Mouse (Mus musculus): ENCODE measurements at regions not wholly inside any gene's neighbourhood (a gene's known extent, or its start where the extent isn't known, plus 50 kb on each side); places are given as distances from the start of the nearest gene placed in this dataset.
"Not testable (repeated sequence)": the region's sequence is repeated elsewhere in the genome, so short reads cannot be mapped to it uniquely, and the experiment has no call there.

DNA sequence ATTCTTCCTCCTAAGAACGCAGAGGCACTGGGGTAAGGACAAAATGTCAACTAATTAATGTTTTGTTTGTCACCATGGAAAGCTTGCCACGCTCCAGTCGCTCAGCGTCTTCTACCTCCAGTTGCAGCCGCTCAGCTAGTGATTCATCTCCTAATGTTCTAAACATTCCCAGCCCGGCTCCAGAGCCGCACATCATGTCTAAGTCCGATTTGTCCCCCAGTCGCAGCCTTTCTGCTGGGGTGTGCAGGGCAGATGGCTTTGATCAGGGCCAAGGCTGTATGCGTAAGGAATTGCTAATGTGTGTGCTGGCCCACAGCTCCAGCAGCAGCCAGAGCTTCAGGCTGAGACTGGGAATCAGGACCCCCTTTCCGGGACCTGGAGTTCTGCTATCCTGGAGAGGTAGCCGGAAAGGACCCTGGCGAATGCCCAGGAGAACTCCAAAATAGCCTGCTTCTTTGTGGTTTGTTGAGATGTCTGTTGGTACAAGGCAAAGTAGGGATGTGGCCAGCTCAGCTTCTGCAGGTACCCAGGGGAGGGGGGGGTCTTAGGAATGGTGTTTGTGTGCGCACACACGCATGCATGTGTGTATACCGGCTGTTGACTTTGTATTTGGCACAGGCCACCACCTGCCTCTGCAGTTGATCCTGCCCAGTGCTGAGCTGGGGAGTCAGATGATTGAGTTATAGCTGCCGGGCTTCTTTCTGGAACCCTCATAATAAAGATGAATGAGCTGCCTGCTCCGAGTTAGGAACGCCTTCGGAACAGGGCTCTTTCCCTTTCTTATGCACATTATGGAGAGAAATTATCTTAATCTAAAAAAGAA, 143.0 kb upstream of the Kcng1 start:
- TF ChIP-seq POLR2A (IDR thresholded peaks at IDR 0.05; ENCODE audit: extremely low read depth, insufficient read depth, low read length) (no peak), CTCF (IDR thresholded peaks at IDR 0.05; ENCODE audit: extremely low read depth, insufficient read depth, low read length) (no peak)
- Histone ChIP-seq H3K27ac (ENCODE audit: insufficient read depth, low read length) (no peak overlapping the region), H3K4me3 (ENCODE audit: insufficient read depth, low read length) (no peak overlapping the region), H3K4me1 (ENCODE audit: control insufficient read depth, insufficient read depth, low read length) (peaks cover 4% of the 10 kb centered on the region; the same call in 1 of the 2 replicates)

DNA sequence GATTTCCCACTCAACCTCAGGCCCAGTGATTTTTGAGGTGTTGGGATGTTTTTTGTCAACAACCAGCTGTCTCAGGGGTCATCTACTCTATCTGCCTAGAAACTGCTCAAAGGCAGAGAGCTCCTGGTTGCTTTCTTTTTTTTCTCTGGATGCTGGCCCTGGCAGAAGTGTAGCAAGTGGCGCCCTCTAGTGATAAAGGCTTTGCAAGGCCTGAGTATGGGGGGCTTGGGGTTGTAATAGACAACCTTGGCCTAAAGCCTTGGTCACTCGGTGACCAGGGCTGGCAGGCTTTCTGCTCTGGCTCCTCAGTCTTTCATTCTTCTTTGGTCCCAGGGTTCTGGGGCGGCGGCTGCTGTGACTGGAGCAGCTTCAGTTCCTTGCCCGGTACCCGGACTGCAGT, 142.0 kb upstream of the Kcng1 start:
- Histone ChIP-seq H3K27ac (ENCODE audit: insufficient read depth, low read length) (no peak overlapping the region), H3K4me1 (ENCODE audit: control insufficient read depth, insufficient read depth, low read length) (peaks cover 4% of the 10 kb centered on the region; the same call in 1 of the 2 replicates), H3K4me3 (ENCODE audit: insufficient read depth, low read length) (no peak overlapping the region)
- peak; percentile 43; the same call in 1 of the 2 replicates for TF ChIP-seq CTCF (IDR thresholded peaks at IDR 0.05; ENCODE audit: extremely low read depth, insufficient read depth, low read length)
- TF ChIP-seq POLR2A (IDR thresholded peaks at IDR 0.05; ENCODE audit: extremely low read depth, insufficient read depth, low read length), result no peak

DNA sequence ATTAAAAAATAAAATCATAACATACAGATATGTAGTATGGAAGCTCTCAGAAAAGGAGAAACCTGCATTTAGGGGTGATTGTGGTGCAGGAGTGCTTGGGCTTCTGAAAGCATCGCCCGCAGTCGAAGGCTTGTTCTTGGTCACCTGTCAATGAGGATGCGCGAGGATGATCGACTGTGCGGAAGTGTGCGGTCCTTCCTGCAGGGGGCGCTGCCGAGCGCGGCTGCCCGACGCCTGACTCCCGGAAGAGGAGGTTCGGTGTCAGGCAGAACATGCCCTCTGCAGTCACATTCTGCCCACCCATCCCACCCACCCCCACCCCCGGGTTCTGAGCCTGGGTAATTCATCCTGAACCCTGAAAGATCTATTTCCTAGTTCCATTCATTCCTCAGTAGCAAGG, 133.6 kb upstream of the Kcng1 start:
- no peak overlapping the region for H3K27ac ChIP-seq (ENCODE audit: insufficient read depth, low read length)
- TF ChIP-seq POLR2A (IDR thresholded peaks at IDR 0.05; ENCODE audit: extremely low read depth, insufficient read depth, low read length) (no peak), CTCF (IDR thresholded peaks at IDR 0.05; ENCODE audit: extremely low read depth, insufficient read depth, low read length) (peak; percentile 27)
- no peaks in the 10 kb centered on the region for H3K4me1 ChIP-seq (ENCODE audit: control insufficient read depth, insufficient read depth, low read length)
- no peak overlapping the region for H3K4me3 ChIP-seq (ENCODE audit: insufficient read depth, low read length)

DNA sequence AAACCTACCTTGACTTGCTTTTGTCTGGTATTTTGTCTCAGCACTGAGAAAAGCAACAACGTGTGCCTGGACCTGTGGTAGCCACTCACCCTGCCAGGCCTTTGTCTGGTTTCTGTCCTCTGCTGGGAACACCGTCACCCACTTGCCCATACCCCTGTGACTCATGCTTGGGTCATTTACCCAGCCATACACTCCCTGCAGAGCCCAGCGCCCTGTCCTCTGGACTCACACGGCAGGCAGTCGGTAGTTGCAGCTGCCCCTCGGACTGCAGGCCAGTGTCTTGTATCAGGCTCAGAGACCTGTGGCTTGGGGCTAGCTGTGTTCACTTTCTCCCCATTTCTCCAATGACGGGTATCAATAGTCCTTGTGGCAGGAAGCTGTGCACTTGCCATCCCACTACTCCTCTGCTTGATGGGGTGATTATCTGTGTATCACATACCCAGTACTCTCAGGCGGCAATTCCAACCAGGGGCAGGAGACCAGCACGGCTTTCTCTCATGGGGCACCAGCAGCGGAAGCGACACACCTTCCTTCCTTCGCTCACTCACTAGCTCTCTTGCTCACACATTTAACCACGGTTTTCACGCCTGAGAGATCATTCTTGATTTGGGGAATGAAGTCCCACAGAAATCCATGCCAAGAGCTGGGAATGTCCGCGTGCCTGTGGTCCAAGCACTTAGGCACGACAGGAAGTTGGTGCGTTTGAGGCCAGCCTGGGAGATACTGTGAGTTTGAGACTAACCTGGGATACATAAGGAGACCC, 132.8 kb upstream of the Kcng1 start:
- Histone ChIP-seq H3K4me1 (ENCODE audit: control insufficient read depth, insufficient read depth, low read length) (no peaks in the 10 kb centered on the region), H3K27ac (ENCODE audit: insufficient read depth, low read length) (no peak overlapping the region), H3K4me3 (ENCODE audit: insufficient read depth, low read length) (no peak overlapping the region)
- no peak for TF ChIP-seq CTCF (IDR thresholded peaks at IDR 0.05; ENCODE audit: extremely low read depth, insufficient read depth, low read length)
- TF ChIP-seq POLR2A (IDR thresholded peaks at IDR 0.05; ENCODE audit: extremely low read depth, insufficient read depth, low read length), result no peak

DNA sequence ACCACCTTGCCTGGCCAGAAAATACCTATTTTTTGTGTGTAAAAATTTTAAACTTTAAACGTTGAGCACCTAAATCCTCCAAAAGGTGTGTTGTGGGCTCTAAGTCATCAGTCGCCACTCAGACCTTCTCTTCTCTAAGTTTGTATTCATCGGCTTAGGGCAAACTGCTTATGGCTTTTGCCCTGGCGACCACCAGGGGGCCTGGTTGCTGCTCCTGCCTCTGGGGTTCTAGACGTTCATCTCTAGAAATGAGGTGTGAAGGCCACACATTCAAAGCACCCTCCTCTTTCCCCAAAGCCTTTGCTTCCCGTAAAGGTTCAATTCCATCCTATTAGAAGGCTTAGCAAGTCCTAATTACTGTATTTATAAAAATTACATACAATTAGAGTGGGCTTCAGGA, 131.3 kb upstream of the Kcng1 start:
- no peak for TF ChIP-seq POLR2A (IDR thresholded peaks at IDR 0.05; ENCODE audit: extremely low read depth, insufficient read depth, low read length)
- TF ChIP-seq CTCF (IDR thresholded peaks at IDR 0.05; ENCODE audit: extremely low read depth, insufficient read depth, low read length), result peak; percentile 25; the same call in 1 of the 2 replicates
- Histone ChIP-seq H3K4me1 (ENCODE audit: control insufficient read depth, insufficient read depth, low read length) (no peaks in the 10 kb centered on the region), H3K27ac (ENCODE audit: insufficient read depth, low read length) (no peak overlapping the region), H3K4me3 (ENCODE audit: insufficient read depth, low read length) (no peak overlapping the region)

DNA sequence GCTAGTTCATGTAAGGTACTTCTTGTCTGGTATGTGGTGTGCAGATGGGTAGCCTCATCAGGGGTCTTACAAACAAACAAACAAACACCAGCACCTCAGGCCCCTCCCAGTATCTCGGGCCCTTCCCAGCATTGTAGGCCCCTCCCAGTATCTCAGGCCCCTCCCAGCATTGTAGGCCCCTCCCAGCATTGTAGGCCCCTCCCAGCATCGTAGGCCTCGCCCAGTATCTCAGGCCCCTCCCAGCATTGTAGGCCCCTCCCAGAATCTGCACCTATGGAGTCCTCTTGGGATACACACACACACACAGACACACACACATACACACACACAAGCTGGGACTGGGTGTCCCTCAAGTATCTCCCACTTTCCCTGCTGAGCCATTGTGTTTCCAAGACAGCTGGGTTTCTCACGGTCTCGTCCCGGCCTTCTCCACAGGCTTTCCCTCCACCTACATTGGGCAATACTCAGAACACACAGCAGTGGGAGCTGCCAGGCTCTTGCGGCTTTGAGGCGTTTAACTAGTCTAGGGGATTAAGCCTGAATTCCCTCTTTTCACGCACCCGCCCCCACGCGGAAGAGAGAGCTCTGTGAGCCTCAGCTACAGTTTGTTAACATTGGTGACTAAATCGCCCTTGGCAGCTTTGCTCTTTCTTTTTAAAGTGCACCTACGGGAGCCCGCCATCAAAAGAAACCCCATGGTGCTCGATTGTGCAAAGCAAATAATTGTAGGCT, 121.4 kb upstream of the Kcng1 start:
- no peak overlapping the region for H3K27ac ChIP-seq (ENCODE audit: insufficient read depth, low read length)
- no peak overlapping the region for H3K4me3 ChIP-seq (ENCODE audit: insufficient read depth, low read length)
- H3K4me1 ChIP-seq (ENCODE audit: control insufficient read depth, insufficient read depth, low read length), result no peaks in the 10 kb centered on the region; the same call in 1 of the 2 replicates
- TF ChIP-seq POLR2A (IDR thresholded peaks at IDR 0.05; ENCODE audit: extremely low read depth, insufficient read depth, low read length) (no peak), CTCF (IDR thresholded peaks at IDR 0.05; ENCODE audit: extremely low read depth, insufficient read depth, low read length) (no peak)

DNA sequence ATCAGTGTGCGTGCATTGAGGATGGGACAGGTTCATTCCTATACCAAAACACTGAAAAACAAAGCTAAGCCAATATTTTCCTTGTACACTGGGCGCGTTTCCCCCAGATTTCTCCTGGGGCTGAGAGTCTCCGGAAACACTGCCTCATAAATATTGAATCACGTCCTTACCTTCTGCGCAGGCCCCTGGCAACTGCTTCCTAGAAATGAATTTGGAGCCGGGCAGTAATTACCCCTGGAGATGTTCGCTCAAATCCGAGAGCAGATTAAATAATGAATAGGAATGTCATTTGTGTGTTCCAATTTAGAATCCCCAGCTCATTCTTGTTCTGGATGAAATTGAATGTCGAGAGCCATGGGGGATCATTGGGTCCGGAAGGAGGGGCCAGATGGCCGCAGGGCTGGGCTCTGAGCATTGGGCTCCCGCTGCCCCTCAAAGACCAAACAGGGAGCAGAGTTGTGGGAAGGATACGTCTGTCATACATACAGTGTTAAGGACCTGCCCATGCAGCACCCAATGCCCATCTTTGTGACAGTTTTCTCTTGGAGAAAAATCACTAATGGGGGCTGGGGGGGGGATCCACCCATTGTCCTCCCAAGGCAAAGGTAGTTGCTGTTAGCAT, 117.7 kb upstream of the Kcng1 start:
- TF ChIP-seq CTCF (IDR thresholded peaks at IDR 0.05; ENCODE audit: extremely low read depth, insufficient read depth, low read length) (no peak), POLR2A (IDR thresholded peaks at IDR 0.05; ENCODE audit: extremely low read depth, insufficient read depth, low read length) (no peak)
- Histone ChIP-seq H3K4me1 (ENCODE audit: control insufficient read depth, insufficient read depth, low read length) (no peaks in the 10 kb centered on the region; the same call in 1 of the 2 replicates), H3K4me3 (ENCODE audit: insufficient read depth, low read length) (no peak overlapping the region), H3K27ac (ENCODE audit: insufficient read depth, low read length) (no peak overlapping the region)

DNA sequence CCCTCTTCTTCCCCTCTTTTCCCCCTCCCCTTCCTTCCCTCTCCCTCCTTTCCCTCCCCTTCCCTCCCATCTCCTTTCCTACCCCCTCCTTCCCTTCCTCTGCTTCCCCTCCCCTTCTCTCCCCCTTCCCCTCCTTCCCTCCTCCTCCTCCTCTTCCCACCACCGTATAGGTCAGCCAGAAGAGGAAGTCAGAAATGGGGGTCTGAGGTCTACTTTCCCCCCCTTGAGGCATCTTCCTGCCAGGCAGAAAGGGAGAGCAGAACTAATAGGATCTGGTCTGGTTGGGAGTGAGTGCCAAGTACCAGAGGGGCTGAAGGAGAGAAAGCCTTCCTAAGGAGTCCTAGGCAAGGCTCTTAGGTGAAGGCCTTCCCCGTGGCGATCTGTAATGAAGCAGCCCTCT, 114.8 kb upstream of the Kcng1 start:
- no peak overlapping the region for H3K4me3 ChIP-seq (ENCODE audit: insufficient read depth, low read length)
- TF ChIP-seq CTCF (IDR thresholded peaks at IDR 0.05; ENCODE audit: extremely low read depth, insufficient read depth, low read length), result no peak
- no peak for TF ChIP-seq POLR2A (IDR thresholded peaks at IDR 0.05; ENCODE audit: extremely low read depth, insufficient read depth, low read length)
- no peak overlapping the region for H3K27ac ChIP-seq (ENCODE audit: insufficient read depth, low read length)
- peaks cover 2% of the 10 kb centered on the region for H3K4me1 ChIP-seq (ENCODE audit: control insufficient read depth, insufficient read depth, low read length)

DNA sequence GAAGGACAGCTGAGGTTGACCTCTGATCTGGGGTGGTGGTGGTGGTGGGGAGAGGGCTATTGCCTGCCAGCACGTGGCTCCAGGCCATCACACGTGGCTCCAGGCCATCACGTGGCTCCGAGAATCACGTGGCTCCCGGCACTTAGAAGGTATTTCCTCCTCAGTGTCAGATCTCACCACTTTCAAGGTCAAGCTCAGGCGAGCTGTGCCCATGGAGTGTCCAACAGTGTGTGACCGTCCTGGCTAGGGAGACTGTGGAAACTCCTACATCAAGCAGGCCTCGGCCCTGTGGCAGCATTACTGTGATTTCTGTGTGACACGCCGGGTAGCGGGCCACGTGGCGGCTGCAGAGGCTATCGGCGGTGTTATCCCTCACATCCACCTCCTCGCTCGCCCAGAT, 111.8 kb upstream of the Kcng1 start:
- H3K4me3 ChIP-seq (ENCODE audit: insufficient read depth, low read length), result no peak overlapping the region
- peaks cover 2% of the 10 kb centered on the region; the same call in 1 of the 2 replicates for H3K4me1 ChIP-seq (ENCODE audit: control insufficient read depth, insufficient read depth, low read length)
- TF ChIP-seq POLR2A (IDR thresholded peaks at IDR 0.05; ENCODE audit: extremely low read depth, insufficient read depth, low read length), result no peak
- TF ChIP-seq CTCF (IDR thresholded peaks at IDR 0.05; ENCODE audit: extremely low read depth, insufficient read depth, low read length), result no peak
- H3K27ac ChIP-seq (ENCODE audit: insufficient read depth, low read length), result no peak overlapping the region

DNA sequence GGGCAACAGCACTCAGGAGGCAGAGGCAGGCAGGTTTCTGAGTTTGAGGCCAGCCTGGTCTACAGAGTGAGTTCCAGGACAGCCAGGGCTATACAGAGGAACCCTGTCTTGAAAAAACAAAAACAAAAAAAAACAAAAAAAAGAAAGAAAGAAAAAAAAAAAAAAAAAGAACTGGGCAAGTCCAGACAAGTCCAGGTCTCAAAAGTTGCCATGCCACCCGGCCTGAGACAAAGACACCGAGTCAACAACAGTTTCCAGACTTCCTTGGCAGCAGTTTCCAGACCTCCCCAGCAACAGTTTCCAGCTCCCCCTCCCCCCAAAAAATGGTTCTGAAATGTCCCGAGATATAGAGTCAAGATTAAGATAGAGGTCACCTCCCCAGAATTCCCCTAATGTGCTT, 110.6 kb upstream of the Kcng1 start:
- H3K27ac ChIP-seq (ENCODE audit: insufficient read depth, low read length); H3K4me3 ChIP-seq (ENCODE audit: insufficient read depth, low read length); H3K4me1 ChIP-seq (ENCODE audit: control insufficient read depth, insufficient read depth, low read length): not testable (repeated sequence)
